Mouse (Mus musculus) midbrain, embryonic 11.5 days (tissue): Measurements from ENCODE around the gene Gm853. TPM values are rescaled to one million over a fixed set of nuclear protein-coding genes. Genes with fewer than 3 reads are reported as not detected.

Experiments used
- ATAC-seq: fragments of 200-750 bp; cut with Nextera tagmentation; 2 replicates; pipeline ENCODE4 v1.8.0; 2017; ENCODE audit warnings: moderate TSS enrichment, moderate library complexity; ENCODE audit not compliant: low FRiP score
- DNase-seq: peaks from one replicate; pipeline ENCODE4 v3.0.0; 2015; ENCODE audit warnings: low spot score; ENCODE audit errors: missing footprints
- H3K27ac ChIP-seq: fragments of 300-500 bp; sonication (generic); 2 replicates; pipeline ENCODE4 v1.5.1; 2014; ENCODE audit warnings: low read depth, low read length
- H3K27me3 ChIP-seq: fragments of 300-500 bp; sonication (generic); 2 replicates; pipeline ENCODE4 v1.6.1; 2014; ENCODE audit warnings: mild to moderate bottlenecking, low read length, moderate library complexity, mixed read lengths; ENCODE audit not compliant: control insufficient read depth, insufficient read depth
- H3K36me3 ChIP-seq: fragments of 300-500 bp; sonication (generic); 2 replicates; pipeline ENCODE4 v1.6.1; 2014; ENCODE audit warnings: mild to moderate bottlenecking, low read length, moderate library complexity, mixed read lengths; ENCODE audit not compliant: control insufficient read depth, insufficient read depth
- H3K4me1 ChIP-seq: fragments of 300-500 bp; sonication (generic); 2 replicates; pipeline ENCODE4 v1.6.1; 2014; ENCODE audit warnings: low read length; ENCODE audit not compliant: control insufficient read depth, insufficient read depth
- H3K4me2 ChIP-seq: fragments of 300-500 bp; sonication (generic); 2 replicates; pipeline ENCODE4 v1.6.1; 2014; ENCODE audit warnings: mild to moderate bottlenecking, moderate library complexity
- H3K4me3 ChIP-seq: fragments of 300-500 bp; sonication (generic); 2 replicates; pipeline ENCODE4 v1.5.1; 2014; ENCODE audit warnings: low read depth, low read length
- H3K9ac ChIP-seq: fragments of 300-500 bp; sonication (generic); 2 replicates; pipeline ENCODE4 v1.6.1; 2014; ENCODE audit warnings: low read length
- H3K9me3 ChIP-seq: fragments of 300-500 bp; sonication (generic); 2 replicates; pipeline ENCODE4 v1.6.1; 2016; ENCODE audit warnings: low read length; ENCODE audit not compliant: control insufficient read depth
- WGBS: fragments of 180-500 bp; shearing (Covaris S2); extraction: QIAGEN DNeasy Blood & Tissue Kit; methylation state at CpG from one replicate; pipeline ENCODE4 v1.1.7; 2014; 5-methylcytosine and 5-hydroxymethylcytosine counted together
- polyA plus RNA-seq: library from polyadenylated mRNA; unstranded; fragments of >200 nt; fragmentation: Nextera tagmentation; extraction: Ambion mirVana; gene quantifications from 2 replicates; pipeline ENCODE4 v1.2.1, GENCODE M21; 2014

The Gm853 gene
- polyA plus RNA-seq, 1 experiment from 2014 or later: not detected

- Histone ChIP-seq H3K4me2 (no peak overlapping the region), H3K27ac (no peak overlapping the region), H3K36me3 (no peaks in the 10 kb centered on the region), H3K9me3 (no peaks in the 10 kb centered on the region), H3K4me1 (no peaks in the 10 kb centered on the region), H3K27me3 (no peaks in the 10 kb centered on the region), H3K4me3 (no peak overlapping the region), H3K9ac (no peak overlapping the region)
- DNase-seq (no peak), ATAC-seq (no peak)
- WGBS: 85% methylated on average over 4 of the region's 4 CpGs
Observed at GRCm38 (mm10) chr4:130237607-130238006, 15.4 kb upstream of the Gm853 start.

GRCm38 (mm10) chr4:130236361-130236760 is 14.2 kb upstream of the Gm853 start:
- Histone ChIP-seq H3K9me3 (no peaks in the 10 kb centered on the region), H3K27ac (no peak overlapping the region), H3K36me3 (no peaks in the 10 kb centered on the region), H3K4me1 (no peaks in the 10 kb centered on the region), H3K4me2 (no peak overlapping the region), H3K9ac (no peak overlapping the region), H3K4me3 (no peak overlapping the region), H3K27me3 (no peaks in the 10 kb centered on the region)
- ATAC-seq: no peak
- no peak for DNase-seq
- 62% methylated on average over 8 of the region's 8 CpGs for WGBS

GRCm38 (mm10) chr4:130224071-130224470 is 1.9 kb upstream of the Gm853 start:
- H3K9me3 ChIP-seq: no peaks in the 10 kb centered on the region
- no peaks in the 10 kb centered on the region for H3K27me3 ChIP-seq
- no peak for ATAC-seq
- H3K27ac ChIP-seq: no peak overlapping the region
- no peak overlapping the region for H3K4me2 ChIP-seq
- no peak for DNase-seq
- H3K4me1 ChIP-seq: no peaks in the 10 kb centered on the region
- H3K36me3 ChIP-seq: no peaks in the 10 kb centered on the region
- no peak overlapping the region for H3K4me3 ChIP-seq
- H3K9ac ChIP-seq: no peak overlapping the region

GRCm38 (mm10) chr4:130220176-130220575 is 2.0 kb downstream of the Gm853 start:
- H3K9me3 ChIP-seq: no peaks in the 10 kb centered on the region
- no peak for ATAC-seq

GRCm38 (mm10) chr4:130215392-130215791 is 6.8 kb downstream of the Gm853 start:
- 88% methylated on average over 8 of the region's 8 CpGs for WGBS
- ATAC-seq: no peak

More at GRCm38 (mm10) chr4:130220176-130220575, 2.0 kb downstream of the Gm853 start:
- H3K4me2 ChIP-seq: no peak overlapping the region
- no peaks in the 10 kb centered on the region for H3K4me1 ChIP-seq
- 84% methylated on average over 9 of the region's 9 CpGs for WGBS
- no peaks in the 10 kb centered on the region for H3K36me3 ChIP-seq
- no peak for DNase-seq
- no peak overlapping the region for H3K4me3 ChIP-seq
- no peaks in the 10 kb centered on the region for H3K27me3 ChIP-seq
- H3K9ac ChIP-seq: no peak overlapping the region
- H3K27ac ChIP-seq: no peak overlapping the region

GRCm38 (mm10) chr4:130213857-130214256 is 8.3 kb downstream of the Gm853 start:
- no peak overlapping the region for H3K9ac ChIP-seq
- no peaks in the 10 kb centered on the region for H3K36me3 ChIP-seq
- H3K4me1 ChIP-seq: no peaks in the 10 kb centered on the region
- H3K9me3 ChIP-seq: no peaks in the 10 kb centered on the region
- ATAC-seq (no peak), DNase-seq (no peak)
- H3K27me3 ChIP-seq: no peaks in the 10 kb centered on the region
- WGBS: 78% methylated on average over 10 of the region's 10 CpGs
- H3K27ac ChIP-seq: no peak overlapping the region
- H3K4me3 ChIP-seq: no peak overlapping the region
- no peak overlapping the region for H3K4me2 ChIP-seq

More at GRCm38 (mm10) chr4:130215392-130215791, 6.8 kb downstream of the Gm853 start:
- DNase-seq: no peak
- Histone ChIP-seq H3K9ac (no peak overlapping the region), H3K27ac (no peak overlapping the region), H3K4me1 (no peaks in the 10 kb centered on the region), H3K9me3 (no peaks in the 10 kb centered on the region), H3K36me3 (no peaks in the 10 kb centered on the region), H3K4me2 (no peak overlapping the region), H3K4me3 (no peak overlapping the region), H3K27me3 (no peaks in the 10 kb centered on the region)

- H3K9ac ChIP-seq: no peak overlapping the region
- no peaks in the 10 kb centered on the region for H3K4me1 ChIP-seq
- H3K36me3 ChIP-seq: no peaks in the 10 kb centered on the region
- ATAC-seq (no peak), DNase-seq (no peak)
- H3K4me2 ChIP-seq: no peak overlapping the region
- no peaks in the 10 kb centered on the region for H3K27me3 ChIP-seq
- 89% methylated on average over 4 of the region's 4 CpGs for WGBS
- no peaks in the 10 kb centered on the region for H3K9me3 ChIP-seq
- no peak overlapping the region for H3K27ac ChIP-seq
- H3K4me3 ChIP-seq: no peak overlapping the region
Observed at GRCm38 (mm10) chr4:130213197-130213596, 9.0 kb downstream of the Gm853 start.

- Histone ChIP-seq H3K27me3 (no peaks in the 10 kb centered on the region), H3K4me2 (no peak overlapping the region), H3K27ac (no peak overlapping the region), H3K36me3 (no peaks in the 10 kb centered on the region), H3K4me1 (no peaks in the 10 kb centered on the region), H3K9ac (no peak overlapping the region), H3K4me3 (no peak overlapping the region), H3K9me3 (no peaks in the 10 kb centered on the region)
- DNase-seq (no peak), ATAC-seq (no peak)
- 79% methylated on average over 7 of the region's 7 CpGs for WGBS
Observed at GRCm38 (mm10) chr4:130212421-130212820, 9.8 kb downstream of the Gm853 start.

GRCm38 (mm10) chr4:130211870-130212269 is 10.3 kb downstream of the Gm853 start:
- DNase-seq (no peak), ATAC-seq (no peak)
- Histone ChIP-seq H3K4me3 (no peak overlapping the region), H3K9ac (no peak overlapping the region), H3K4me2 (no peak overlapping the region), H3K36me3 (no peaks in the 10 kb centered on the region), H3K4me1 (no peaks in the 10 kb centered on the region), H3K27ac (no peak overlapping the region), H3K9me3 (no peaks in the 10 kb centered on the region), H3K27me3 (no peaks in the 10 kb centered on the region)
- 97% methylated on average over 2 of the region's 2 CpGs for WGBS
